Comparison of ENCODE assay signal across 9 mouse cellular contexts in genomic region chr16:34081683-34082438, GRCm38 (mm10).
A peak's percentile ranks its signal among the peaks of the same experiment; 100 is the strongest.
DNase-seq lines count a peak whose midpoint lies in the region; ATAC-seq lines count a peak whose summit lies in the region.
"Had no signal": no experiment of that assay in that cellular context is flagged by ENCODE, and none has a peak within 500 bp of the region (broad histone marks: within the 10 kb centered on the region; RNA-seq: fewer than 3 reads in every experiment).

No protein-coding gene starts in this region.

- H3K36me3 ChIP-seq in forebrain, embryonic 14.5 days (ENCODE audit: control insufficient read depth, insufficient read depth, low read length) = no peaks in the 10 kb centered on the region
- H3K36me3 ChIP-seq in hindbrain, embryonic 11.5 days (ENCODE audit: control insufficient read depth, insufficient read depth, low read length) = no peaks in the 10 kb centered on the region
- H3K36me3 ChIP-seq: neural tube, embryonic 12.5 days had no signal

- peak; percentile 69 to 74 for DNase-seq in cerebellum, postnatal 10 days
- DNase-seq in cerebellum, postnatal 36 days = no peak
- no peak for DNase-seq in forebrain, embryonic 14.5 days (ENCODE audit: low spot score)
- no peak for DNase-seq in hindbrain, embryonic 11.5 days (ENCODE audit: low spot score)
- DNase-seq in liver = peak; percentile 51
- no peak for DNase-seq in T-cell, adult 2 months (ENCODE audit: low spot score)
- DNase-seq in right cerebral cortex, adult 18-20 months = no peak
- DNase-seq in layer of hippocampus, adult 9-11 months = no peak

- H3K27ac ChIP-seq in forebrain, embryonic 14.5 days (ENCODE audit: low read depth, low read length) = no peak overlapping the region
- no peak overlapping the region for H3K27ac ChIP-seq in hindbrain, embryonic 11.5 days (ENCODE audit: low read depth, low read length)
- H3K27ac ChIP-seq: neural tube, embryonic 12.5 days had no signal

- WGBS in forebrain, embryonic 14.5 days = 40% methylated on average over 19 of the region's 19 CpGs
- 51% methylated on average over 19 of the region's 19 CpGs for WGBS in hindbrain, embryonic 11.5 days

- no peaks in the 10 kb centered on the region for H3K9me3 ChIP-seq in forebrain, embryonic 14.5 days (replicated peaks; ENCODE audit: control insufficient read depth, low read length)
- no peaks in the 10 kb centered on the region for H3K9me3 ChIP-seq in hindbrain, embryonic 11.5 days (ENCODE audit: control insufficient read depth, low read length)
- H3K9me3 ChIP-seq: neural tube, embryonic 12.5 days had no signal

- peak; percentile 60; the same call in 1 of the 2 replicates for ATAC-seq in forebrain, embryonic 14.5 days
- ATAC-seq in hindbrain, embryonic 11.5 days (ENCODE audit: low FRiP score) = peak; percentile 47; the same call in 1 of the 2 replicates

- no peak overlapping the region for H3K9ac ChIP-seq in forebrain, embryonic 14.5 days (ENCODE audit: low read length)
- no peak overlapping the region for H3K9ac ChIP-seq in hindbrain, embryonic 11.5 days (ENCODE audit: low read depth, low read length)
- H3K9ac ChIP-seq: neural tube, embryonic 12.5 days had no signal

- H3K4me2 ChIP-seq in forebrain, embryonic 14.5 days (ENCODE audit: low read length) = no peak overlapping the region
- no peak overlapping the region for H3K4me2 ChIP-seq in hindbrain, embryonic 11.5 days (replicated peaks; ENCODE audit: low read depth, low read length)
- H3K4me2 ChIP-seq: neural tube, embryonic 12.5 days had no signal

- no peak overlapping the region for H3K4me3 ChIP-seq in forebrain, embryonic 14.5 days (ENCODE audit: low read depth, low read length)
- no peak overlapping the region for H3K4me3 ChIP-seq in hindbrain, embryonic 11.5 days (ENCODE audit: low read depth, low read length)
- H3K4me3 ChIP-seq: neural tube, embryonic 12.5 days had no signal

- peaks cover 9% of the 10 kb centered on the region; the same call in 1 of the 2 replicates for H3K4me1 ChIP-seq in forebrain, embryonic 14.5 days (ENCODE audit: control insufficient read depth, insufficient read depth, low read length)
- no peaks in the 10 kb centered on the region for H3K4me1 ChIP-seq in hindbrain, embryonic 11.5 days (replicated peaks; ENCODE audit: control insufficient read depth, insufficient read depth, low read length)

- no peaks in the 10 kb centered on the region for H3K27me3 ChIP-seq in forebrain, embryonic 14.5 days (replicated peaks; ENCODE audit: control insufficient read depth, insufficient read depth, low read length)
- H3K27me3 ChIP-seq in hindbrain, embryonic 11.5 days (ENCODE audit: control insufficient read depth, insufficient read depth, low read length) = no peaks in the 10 kb centered on the region
- H3K27me3 ChIP-seq: neural tube, embryonic 12.5 days had no signal

Comparison
In these comparisons a context has a peak if more than half of its experiments do, and no peak if none do; other contexts are left out.
1. DNase-seq: peak in cerebellum, postnatal 10 days (2 of 2) and liver (single experiment); none in cerebellum, postnatal 36 days (0 of 2), forebrain, embryonic 14.5 days (single experiment), hindbrain, embryonic 11.5 days (single experiment), T-cell, adult 2 months (single experiment), right cerebral cortex, adult 18-20 months (single experiment) and layer of hippocampus, adult 9-11 months (single experiment).